Mouse (Mus musculus) pancreas, adult 10 weeks (tissue): ENCODE results near the gene Gng10. TPM values are rescaled to one million over a fixed set of nuclear protein-coding genes. Genes with fewer than 3 reads are reported as not detected.

Experiments used
- polyA plus RNA-seq: library from polyadenylated mRNA; stranded (reverse); fragments of 350-450 nt; fragmentation: Illumina TruSeq; extraction: RNeasy Lipid Tissue Mini Kit (QIAGEN cat#74804); gene quantifications from one replicate; pipeline ENCODE4 v1.2.3, GENCODE M21; 2015; ENCODE audit warnings: low read depth, low replicate concordance; ENCODE audit not compliant: insufficient read depth

The Gng10 gene
- polyA plus RNA-seq: 7.0 TPM

GRCm38 (mm10) chr4:59034918-59035785, at the start of gene Gng10:
Gng10 (plus strand) TSS chr4:59035088.

DNA sequence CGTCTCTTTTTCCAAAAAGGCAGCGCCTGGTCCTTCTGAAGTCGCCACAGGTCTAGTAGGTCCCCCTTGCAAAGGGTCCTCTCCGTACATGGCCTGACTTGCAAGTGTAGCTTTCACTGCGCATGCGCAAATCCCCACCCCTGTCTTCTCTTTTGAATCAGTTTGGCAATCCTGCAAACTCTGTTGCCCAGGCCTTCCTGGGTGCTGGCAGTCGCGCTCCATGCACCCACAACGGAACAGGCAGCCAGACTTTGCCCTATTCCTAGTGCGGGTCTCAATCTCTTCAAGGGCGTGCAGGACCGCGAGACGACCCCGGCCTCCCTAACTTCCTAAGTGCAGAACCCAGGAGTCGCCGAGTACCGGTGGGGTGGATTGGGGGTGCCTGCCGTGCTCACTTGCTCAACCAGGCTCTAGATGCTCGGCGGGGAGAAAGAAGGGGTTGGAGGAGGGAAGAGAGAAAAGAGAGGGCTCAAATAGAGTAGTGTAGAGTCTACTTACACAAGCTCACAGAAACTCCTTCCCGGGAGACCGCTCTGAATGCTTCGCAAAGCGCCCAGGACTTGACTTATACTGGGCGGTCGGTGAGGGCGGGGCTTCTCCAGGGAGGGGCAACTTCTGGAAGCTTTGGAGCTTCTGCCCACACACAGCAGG, 48.2 kb upstream of the Gng10 start, which contains the start of gene Ptgr1:
Gene Ptgr1 (minus strand): TSS at position 580 of the 651 bp plus-strand sequence.

DNA sequence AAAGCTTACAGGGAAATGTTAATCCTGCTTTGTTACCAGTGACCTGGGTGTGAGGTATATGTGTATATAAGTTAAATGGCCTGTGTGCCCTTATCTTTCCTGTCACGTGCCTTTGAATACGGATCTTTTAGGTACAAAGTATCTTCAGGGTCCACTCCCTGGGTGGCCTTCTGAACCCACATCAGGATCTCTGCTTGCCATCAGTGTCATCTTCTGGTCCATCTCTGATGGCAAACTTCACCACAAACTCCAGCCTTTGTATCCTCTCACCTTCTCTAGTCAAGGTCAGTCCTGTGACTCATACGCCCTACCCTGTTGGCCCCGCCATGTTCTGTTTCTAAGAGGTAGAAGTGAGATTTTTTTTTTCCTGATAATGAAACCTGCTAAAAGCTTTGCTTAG, 40.1 kb upstream of the Gng10 start, which contains the start of gene Dnajc25:
Gene Dnajc25 (plus strand): TSS at position 301 of the 400 bp plus-strand sequence.

GRCm38 (mm10) chr4:59002948-59003805, 31.7 kb upstream of the Gng10 start, which contains the start of gene Gm20503:
Gm20503 (plus strand) TSS chr4:59003210.

Other genes starting within 250 kb of the Gng10 start
- not detected for gene Olfr267, start 247.4 kb upstream of the Gng10 start, polyA plus RNA-seq
- 13.8 TPM for gene Ecpas, start 122.3 kb upstream of the Gng10 start, polyA plus RNA-seq
- gene Zkscan16, start 91.5 kb upstream of the Gng10 start, polyA plus RNA-seq: 0.66 TPM
- 2.6 TPM for gene Ptgr1, start 48.0 kb upstream of the Gng10 start, polyA plus RNA-seq
- gene Dnajc25, start 40.0 kb upstream of the Gng10 start, polyA plus RNA-seq: 2.2 TPM
- gene Gm20503, start 31.9 kb upstream of the Gng10 start, polyA plus RNA-seq: not detected
- not detected for gene AI481877, start 103.9 kb downstream of the Gng10 start, polyA plus RNA-seq
- 4.0 TPM for gene Ugcg, start 154.2 kb downstream of the Gng10 start, polyA plus RNA-seq